Mouse (Mus musculus): ENCODE data around the gene Gpr19.

Gpr19 gene

DNA sequence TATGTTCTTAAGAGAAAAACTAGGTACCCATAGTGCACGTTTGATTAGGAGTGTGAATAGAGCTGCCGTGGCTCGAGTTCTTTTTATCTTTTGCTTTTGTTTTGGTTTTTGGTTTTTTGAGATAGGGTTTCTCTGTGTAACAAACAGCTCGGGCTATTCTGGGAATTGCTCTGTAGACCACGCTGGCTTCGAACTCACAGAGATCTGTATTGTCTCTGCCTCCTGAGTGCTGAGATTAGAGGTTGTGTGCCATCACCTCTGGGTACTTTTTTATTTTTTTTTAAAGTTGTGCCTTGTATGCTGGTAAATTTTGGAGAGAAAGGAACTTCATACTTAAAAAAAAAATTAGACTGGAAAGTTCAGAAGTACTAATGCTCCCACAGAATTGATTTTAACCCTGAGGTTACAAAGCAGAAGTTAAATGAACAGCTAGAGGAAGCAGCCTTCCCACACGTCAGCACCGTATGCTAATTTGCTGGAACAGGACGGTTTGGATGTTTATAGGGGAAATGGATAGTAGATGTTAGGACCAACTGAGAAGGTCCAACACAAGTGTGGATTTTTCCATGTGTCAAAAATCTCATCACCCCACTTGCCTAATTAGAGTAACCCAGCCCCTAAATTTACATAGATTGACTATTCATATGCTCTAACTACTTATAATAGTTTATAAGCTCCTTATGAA is 24.3 kb upstream of the Gpr19 start:
- DNase-seq (ENCODE audit: low read depth, low spot score): no peak

DNA sequence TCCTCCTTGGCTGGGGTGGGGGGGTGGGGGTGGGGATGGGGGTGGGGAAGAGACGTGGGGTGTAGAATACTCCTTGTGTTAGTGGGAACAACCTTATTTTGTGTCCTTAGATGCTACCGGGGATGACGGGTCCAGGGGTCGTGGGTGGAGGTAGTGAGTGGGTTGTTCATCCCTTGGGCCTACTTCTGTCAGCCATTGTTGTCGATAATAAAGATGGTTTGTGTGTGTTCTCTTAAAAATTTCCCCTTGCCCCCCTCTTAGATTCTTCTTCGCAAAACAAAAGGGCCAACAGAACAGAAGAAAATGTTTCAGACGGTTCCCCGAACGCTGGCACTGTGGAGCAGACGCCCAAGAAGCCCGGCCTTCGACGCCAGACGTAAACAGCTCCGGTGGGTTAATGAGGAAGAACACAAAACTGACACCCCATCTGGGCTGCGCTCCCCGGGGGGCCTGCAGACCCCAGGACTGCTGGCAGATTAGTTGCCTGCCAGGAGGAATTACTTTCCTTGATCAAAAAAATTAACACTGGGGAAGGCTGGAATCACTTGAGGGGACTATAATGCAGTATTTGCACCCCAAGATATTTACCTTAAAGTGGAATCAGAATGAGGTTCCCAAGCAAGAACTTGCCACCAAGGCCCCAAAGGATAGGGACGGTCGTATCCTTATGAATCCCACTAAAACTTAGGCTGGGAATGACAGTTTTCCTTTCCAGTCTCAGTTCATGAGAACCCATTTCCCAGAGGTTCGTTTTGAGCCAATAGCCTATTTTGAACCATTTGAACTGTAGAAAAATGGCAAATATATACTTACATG is 23.5 kb upstream of the Gpr19 start:
- no peak for DNase-seq (ENCODE audit: low read depth, low spot score)

DNA sequence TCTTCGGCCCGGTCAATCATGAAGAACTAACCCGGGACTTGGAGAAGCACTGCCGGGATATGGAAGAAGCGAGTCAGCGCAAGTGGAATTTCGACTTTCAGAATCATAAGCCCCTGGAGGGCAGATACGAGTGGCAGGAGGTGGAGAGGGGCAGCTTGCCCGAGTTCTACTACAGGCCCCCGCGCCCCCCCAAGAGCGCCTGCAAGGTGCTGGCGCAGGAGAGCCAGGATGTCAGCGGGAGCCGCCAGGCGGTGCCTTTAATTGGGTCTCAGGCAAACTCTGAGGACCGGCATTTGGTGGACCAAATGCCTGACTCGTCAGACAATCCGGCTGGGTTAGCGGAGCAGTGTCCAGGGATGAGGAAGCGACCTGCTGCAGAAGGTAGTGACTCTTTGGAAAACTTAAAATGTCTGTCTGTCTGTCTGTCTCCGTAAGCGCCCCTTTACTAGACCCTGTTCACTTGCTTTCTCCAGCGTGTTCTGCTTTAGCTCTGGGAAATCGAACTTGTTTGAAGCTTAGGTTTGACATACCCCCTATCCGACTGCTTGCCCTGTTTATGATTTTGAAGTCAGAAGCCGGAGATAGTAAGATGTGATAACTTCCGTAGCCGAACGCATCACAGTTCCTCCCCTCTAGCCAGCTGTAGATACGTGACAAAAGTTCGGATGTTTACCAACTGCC is 22.8 kb upstream of the Gpr19 start:
- no peak for DNase-seq (ENCODE audit: low read depth, low spot score)

DNA sequence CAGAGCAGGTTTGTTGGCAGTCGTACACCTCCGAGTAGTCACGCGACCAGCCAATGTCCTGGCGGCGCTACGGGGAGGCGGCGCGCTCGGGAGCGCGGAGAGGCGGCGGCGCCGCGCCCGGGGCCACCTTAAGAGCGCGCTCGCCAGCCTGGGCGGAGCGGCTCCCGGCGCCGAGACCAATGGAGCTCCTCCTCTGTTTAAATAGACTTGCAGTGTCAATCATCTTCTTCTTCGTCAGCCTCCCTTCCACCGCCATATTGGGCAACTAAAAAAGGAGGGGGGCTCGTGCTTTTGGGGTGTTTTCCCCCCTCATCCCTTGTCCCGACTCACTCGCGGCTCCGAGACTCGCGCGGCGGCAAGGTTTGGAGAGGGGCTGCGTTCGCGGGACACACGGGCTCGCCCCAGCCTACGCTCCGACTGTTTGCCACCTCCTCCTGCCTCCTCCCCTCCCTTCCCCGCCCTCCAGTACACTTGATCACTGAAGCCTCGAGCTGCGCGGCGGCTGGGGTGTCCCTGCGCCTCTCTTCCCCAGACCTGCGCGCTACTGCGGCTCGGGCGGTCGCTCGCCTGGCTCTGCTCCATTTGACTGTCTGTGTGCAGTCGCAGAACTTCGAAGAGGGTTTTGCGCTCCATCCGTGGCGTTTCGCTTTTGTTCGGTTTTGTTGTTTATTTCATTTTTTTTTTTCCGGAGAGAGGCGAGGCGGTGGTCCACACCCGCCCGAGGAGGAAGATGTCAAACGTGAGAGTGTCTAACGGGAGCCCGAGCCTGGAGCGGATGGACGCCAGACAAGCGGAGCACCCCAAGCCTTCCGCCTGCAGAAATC is 22.0 kb upstream of the Gpr19 start, which contains the start of gene Cdkn1b:
Gene Cdkn1b, plus strand, starts transcription at position 212 of the 824 bp plus-strand sequence.
- DNase-seq (ENCODE audit: low read depth, low spot score): peak; percentile 92

DNA sequence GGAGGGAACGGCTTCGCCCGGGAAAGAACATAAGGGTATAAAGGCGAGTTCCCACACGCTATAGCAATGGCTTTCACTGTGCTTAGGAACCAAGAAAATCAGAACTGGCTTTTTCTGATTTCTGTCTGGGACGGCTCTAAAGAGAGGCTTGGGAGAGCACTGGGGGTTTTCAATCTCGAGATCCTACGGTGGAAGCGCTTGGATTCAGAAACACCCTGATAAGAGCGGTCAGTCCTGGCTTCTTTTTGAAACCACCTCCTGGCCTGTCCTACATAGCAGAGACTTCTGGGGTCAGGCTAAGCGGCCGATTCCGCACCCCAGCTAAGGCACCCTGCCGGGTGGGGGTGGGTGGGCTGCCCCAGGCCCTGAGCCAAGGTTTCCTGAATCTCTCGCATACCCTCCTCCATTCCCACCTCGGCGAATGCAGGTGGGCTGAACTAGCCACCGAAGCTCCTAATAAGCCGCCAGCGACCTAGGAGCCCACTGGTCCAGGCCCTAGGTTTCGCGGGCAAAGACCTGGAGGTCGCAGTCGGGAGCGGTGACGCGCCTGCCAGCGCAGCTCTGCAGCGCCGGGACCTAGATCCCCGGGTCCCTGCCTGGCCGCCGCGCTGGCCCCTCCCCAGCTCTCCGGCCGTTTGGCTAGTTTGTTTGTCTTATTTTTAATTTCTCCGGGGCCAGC is 21.3 kb upstream of the Gpr19 start:
- no peak for DNase-seq (ENCODE audit: low read depth, low spot score)

DNA sequence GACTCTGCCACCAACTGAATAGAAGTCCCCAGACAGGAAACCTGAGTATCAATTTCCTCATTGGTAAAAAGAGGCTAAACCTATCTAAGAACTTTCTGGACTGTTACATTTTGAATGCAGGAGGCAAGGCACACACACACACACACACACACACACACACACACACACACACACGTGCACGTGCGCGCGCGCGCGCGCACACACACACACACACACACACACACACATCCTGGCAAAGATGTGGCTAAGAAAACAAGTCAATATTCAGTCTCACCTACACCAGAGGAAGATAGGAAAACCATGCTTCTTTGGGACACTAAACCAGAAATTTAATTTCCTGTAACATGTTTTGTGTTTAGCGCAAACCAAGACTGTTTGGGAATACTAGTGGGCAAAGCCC is 20.4 kb upstream of the Gpr19 start:
- DNase-seq (ENCODE audit: low read depth, low spot score): no peak

DNA sequence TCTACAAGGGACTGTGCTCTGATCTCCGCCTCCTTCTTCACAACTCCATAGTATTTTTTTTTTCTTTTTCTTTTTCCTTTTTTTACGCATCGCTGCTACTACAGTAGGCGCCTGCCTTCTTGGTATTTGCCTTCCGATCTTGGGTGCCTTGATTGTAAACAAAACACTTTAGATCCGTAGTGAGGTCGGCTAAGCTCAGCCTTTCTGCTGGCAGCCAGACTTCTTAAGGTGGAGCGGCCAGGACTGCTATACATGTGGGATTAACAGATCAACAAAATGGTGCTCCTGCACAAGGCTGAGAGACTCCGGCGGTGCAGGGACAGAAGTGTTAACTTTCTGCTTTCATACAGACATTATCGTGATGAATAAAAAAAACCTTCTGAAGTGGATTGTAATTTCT is 18.7 kb upstream of the Gpr19 start:
- peak; percentile 42 for DNase-seq (ENCODE audit: low read depth, low spot score)

DNA sequence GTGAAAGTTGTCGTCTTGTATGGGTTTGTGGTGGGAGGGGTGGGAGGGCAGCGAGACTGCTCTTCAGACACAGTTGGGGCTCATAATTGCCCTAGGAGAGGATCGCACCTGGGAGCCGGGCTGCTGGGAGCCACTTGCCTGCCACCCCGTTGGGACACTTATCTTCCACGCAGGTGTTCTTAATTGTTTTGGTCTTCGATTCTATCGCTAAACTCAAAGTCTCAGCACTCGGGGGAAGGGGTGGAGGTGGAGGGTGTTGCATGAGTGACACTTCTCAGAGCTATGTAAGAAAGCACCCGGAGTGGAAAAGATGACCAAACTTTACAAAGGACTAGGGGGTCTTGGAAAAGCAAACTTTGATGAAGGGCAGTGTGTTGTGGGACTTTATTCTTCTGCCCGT is 18.3 kb upstream of the Gpr19 start:
- peak; percentile 63 for DNase-seq (ENCODE audit: low read depth, low spot score)

DNA sequence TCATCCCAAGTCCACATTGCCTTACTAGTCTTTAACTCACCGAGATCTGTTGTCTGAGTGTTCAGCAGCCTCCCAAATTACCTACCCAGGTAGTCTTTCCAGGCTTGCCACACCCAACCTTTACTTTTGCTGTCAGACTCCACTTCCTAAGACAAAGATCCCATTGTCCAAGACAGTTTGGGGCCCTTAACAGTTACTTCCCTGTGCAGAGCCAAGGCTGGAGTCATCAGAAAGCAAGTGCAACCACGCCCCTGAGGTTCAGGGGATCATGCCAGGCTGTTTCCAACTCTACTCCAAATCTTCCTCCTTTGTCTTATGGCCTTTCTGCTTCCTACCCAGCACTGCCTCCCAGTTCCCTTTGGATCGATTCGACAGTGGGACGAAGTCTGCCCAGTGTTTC is 16.1 kb upstream of the Gpr19 start:
- peak; percentile 67 for DNase-seq (ENCODE audit: low read depth, low spot score)

DNA sequence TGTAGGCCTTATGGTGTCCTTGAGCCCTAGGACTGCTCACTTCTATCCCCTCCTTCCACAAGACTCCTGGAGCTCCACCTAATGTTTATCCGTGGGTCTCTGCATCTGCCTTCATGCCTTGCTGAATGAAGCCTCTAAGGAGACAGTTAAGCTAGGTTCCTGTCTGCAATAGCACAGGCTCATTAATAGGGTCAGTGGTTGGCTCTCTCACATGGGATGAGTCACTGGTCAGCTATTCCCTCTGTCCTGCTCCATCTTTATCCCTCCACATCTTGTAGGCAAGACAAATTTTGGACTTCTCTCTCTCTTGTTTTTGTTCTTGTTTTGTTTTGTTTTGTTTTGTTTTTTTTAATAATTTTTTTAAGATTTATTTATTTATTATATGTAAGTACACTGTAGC is 7.4 kb upstream of the Gpr19 start:
- no peak for DNase-seq (ENCODE audit: low read depth, low spot score)

DNA sequence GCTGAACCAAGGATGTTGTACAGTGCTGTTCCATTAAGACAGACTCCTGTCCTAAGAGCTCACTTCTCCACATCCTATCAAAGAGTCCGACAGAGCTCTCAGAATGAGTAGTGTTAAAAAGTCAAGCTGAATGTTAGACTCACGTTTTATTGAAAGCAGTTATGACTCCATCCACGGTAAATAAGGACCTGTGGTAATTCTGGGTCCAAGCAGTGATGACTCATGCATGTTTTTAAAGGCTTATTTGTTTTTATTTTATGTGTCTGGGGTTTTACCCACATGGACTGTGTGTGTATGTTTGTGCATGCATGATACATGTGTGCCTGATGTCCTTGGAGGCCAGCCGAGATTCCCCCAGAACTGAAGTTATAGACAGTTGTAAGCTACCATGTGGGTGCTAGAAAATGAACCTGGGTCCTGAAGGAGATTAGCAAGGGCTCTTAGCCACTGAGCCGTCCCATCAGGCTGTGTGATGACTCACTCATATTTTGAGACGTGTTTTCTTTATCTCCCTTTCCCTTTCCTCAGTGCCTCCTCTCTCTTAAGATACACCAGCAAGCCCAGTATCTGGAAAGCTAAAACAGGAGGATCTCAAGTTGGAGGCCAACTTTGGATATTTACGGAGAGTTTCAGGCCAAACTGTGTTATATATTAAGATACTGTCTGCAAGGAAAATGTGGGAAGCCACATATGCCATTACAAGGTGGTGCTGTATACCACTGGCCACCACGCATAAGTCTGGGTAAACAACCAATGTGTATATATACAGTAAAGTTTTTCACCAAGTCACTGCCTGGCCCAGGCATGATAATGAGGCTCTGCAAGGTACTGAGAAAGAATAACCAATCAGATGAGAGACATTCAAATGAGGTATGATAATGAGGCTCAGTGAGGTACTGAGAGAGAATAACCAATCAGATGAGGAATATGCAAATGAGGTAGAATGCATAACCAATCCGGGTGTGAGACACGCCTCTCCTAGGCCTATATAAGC is 5.8 kb upstream of the Gpr19 start:
- no peak for DNase-seq (ENCODE audit: low read depth, low spot score)

DNA sequence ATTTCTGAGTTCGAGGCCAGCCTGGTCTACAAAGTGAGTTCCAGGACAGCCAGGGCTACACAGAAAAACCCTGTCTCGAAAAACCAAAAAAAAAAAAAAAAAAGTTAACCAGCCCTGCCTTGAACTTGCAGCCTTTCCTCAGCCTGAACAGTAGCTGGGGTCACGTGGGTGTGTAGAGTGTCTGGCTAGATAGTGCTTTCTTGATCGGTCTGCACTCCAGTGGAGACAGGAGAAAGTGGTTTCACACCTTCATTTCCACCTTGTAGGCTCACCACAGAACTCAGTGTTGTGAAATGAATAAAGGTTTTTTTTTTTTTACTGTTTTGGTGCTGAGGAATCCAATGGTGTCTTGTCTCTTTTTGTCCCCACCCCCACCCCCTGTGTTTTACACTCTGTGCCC is 5.0 kb upstream of the Gpr19 start:
- DNase-seq (ENCODE audit: low read depth, low spot score): peak; percentile 29

DNA sequence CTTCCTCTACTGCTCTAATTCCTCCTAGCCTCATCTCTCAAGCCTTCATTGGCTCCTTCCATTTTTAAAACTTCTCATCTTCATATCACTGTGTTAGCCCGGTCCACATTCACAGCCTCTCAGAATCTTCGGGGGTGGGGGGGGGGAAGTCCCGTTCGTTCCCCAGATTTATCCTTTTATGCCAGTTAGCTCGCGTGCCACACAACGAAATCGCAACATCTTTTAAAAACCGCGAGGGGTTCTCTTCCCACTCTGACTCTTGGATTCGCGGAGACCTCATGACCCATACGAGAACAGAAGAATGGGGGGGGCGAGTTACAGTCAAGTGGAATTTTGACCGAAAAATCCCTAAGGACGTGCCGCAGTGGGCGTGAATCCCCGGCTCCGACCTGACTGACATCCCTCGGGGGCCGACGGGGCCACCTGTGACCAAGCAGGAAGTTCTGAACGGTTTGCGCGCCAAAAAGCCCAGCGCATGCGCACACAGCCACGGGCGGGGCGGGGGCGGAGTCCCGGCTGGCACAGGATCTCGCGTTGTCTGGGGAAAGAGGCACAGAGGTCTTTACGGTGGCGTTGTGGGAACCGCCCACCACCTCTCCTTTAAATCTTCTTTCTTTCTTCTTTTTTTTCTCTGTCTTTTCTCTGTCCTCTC is 809 bp downstream of the Gpr19 start:
- peak; percentile 98 for DNase-seq (ENCODE audit: low read depth, low spot score)

DNA sequence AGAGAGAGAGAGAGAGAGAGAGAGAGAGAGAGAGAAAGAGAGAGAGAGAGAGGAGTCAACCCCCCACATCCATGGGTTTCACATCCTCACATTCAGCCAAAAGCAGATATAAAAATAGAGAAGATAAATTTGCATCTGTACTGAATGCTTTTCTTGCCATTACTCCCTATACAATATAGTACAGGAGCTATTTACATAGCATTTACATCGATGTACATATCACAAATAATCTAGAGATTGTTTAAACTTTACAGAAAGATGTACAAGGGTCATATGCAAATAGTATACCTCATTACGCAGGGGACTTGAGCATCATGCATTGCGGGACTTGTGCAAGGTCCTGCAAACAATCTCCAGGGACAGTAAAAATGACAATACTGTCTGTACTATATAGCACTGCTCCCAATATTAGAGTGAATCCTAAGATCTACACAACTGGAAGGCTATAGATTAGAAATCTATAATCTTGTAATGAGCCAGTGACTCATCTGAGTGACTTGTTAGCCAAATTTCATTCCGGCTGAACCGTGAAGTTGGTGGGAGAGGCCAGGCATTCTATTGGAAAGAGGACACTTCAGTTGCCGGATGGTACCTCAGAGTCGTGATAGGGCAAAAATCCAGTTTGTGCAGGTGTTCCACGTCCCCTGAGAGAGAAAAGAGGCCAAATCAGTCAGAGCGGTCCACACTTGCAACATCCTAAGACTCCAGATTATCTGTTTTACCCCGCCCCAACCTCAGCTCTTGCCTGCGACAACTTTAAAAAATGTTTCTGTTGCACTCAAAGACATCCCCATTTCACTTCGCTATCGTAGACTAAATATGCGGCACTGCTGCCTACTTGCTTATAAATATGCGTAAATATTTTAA is 1.6 kb downstream of the Gpr19 start:
- peak; percentile 28 for DNase-seq (ENCODE audit: low read depth, low spot score)

DNA sequence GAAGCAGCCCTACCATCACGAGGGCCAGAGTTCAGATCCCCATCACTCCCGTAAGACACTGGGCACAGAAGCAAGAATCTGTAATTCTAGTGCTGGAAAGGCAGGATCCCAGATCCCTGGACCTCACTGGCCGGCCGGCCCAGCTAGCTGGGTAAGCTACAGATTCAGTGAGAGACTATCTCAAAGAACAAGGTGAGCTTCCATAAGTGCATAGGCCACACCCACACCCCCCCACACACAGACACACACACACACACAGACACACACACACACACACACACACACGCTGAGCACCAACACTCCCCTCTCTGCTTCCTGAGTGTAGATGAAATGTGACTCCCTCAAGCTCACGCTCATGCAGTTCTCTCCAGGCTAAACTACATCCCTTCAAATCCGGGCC is 7.9 kb downstream of the Gpr19 start:
- DNase-seq (ENCODE audit: low read depth, low spot score): no peak

DNA sequence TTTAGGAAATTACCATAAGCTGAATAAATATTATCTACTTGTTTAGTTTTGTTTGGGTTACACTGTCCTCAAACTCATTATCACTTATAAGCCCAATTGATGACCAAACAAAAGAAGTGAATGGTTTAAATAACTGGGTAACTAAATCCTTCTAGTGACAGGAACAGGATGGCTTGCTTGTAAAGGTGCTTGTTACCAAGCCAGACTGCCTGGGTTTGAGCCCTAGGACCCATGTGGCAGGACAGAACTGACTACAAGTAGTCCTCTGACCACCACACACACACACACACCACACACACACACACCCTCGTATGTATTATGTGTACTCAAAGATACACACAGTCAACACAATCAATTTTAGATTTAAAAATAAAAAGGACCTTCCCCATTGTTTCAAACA is 8.6 kb downstream of the Gpr19 start:
- DNase-seq (ENCODE audit: low read depth, low spot score): peak; percentile 48

DNA sequence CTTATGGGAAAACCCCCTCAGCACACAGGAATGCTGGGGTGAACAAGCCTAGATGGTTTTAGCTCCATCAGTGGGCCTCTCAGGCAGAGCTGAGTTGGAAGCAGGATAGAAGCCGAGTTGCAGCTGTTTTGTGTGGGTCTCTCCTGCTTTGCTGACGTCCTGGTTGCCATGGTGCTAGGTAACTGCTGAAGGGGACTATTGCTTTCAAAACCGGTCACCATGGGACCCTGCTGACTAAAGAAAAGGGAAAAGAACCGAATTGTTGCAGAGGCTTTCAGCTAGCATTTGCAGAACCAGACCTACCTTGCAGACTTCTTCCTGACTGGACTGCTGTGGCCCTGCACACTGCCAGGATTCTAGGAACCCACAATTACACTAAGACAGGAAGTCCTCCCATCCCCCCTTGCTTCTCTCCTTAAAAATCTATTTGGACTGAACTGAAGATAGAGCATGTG is 9.8 kb downstream of the Gpr19 start:
- peak; percentile 56 for DNase-seq (ENCODE audit: low read depth, low spot score)

DNA sequence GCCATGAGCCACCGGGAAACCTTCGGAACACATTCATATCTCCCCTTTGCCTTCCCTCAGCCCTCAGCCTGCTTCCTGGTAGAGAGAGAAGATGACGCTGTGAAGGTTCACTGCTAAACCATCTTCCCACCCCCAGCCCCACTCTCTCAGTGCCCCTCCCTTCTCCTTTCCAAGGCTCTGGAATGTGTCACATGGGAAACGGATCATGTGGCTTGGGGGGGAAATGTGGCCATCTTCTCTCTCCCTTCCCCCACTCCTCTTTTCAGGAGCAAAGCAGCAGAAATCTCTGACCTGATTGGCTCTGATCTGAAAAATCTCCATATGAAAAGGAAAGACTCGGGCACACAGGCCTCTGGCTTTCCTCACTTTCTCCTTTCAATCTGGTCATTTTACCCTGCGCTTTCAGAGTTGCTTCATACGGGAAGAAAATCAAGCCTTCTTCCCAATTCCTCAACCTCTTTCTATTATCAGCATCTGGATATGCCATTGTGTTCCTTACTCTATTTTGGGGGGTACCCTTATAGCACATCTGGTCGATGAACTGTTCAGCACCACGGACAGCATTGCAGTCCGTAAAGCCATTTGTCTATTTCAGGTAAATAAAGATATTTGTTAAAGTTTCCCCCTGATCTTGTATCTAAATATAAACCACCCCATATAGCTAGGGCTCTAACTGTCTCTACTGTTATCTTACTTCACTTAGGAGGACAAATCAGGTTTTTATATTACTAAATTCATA is 10.5 kb downstream of the Gpr19 start:
- DNase-seq (ENCODE audit: low read depth, low spot score): peak; percentile 99

Data from ES-CJ7 (cell line).